Mouse (Mus musculus): Measurements from ENCODE around the gene Akirin1.

The Akirin1 gene

DNA sequence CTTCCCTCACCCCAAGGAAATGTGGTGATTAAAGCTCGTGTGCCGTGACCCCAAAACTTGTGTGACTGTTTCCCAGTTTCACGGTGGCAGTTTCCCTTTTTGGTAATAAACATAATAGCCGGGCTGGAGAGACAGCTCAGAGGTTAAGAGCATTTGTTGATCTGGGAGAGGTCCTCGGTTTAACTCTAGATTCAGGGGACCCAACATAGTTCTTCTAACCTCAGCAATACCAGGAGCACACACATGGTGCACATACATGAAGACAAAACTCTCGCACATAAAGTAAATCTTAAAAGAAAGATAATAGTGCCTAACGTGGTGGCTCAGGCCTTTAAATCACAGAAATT is 31.7 kb downstream of the Akirin1 start:
- in situ Hi-C loops (cut with MboI, MseI) = no loop called here

GRCm38 (mm10) chr4:123717574-123718433 is 32.3 kb downstream of the Akirin1 start, which contains the start of gene Ndufs5:
Ndufs5 (minus strand) TSS chr4:123718202.
- in situ Hi-C loops (cut with MboI, MseI) = no loop called here

- in situ Hi-C loops (cut with MboI, MseI) = no loop called here
Observed at GRCm38 (mm10) chr4:123712431-123712830, 37.7 kb downstream of the Akirin1 start.

DNA sequence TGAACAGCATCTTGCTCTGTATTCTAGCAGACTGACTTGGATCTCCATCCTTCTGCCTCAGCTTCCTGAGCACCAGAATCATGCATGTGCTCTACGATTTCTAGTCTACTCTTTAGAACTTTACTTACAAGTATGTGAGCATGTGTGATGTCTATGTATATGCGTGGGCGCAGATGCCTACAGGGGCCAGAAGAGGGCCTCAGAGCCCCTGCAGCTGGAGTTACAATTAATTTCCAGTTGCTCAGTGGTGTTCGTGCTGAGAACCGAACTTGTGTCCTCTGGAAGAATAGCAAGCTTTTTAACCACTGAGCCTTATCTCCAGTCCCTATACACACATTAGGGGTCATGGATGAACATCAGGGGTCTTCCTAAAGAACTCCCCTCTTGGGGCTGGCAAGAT is 42.8 kb downstream of the Akirin1 start:
- in situ Hi-C loops (cut with MboI, MseI) = no loop called here

- in situ Hi-C loops (cut with MboI, MseI) = no loop called here
Observed at GRCm38 (mm10) chr4:123705340-123705739, 44.8 kb downstream of the Akirin1 start.

- in situ Hi-C loops (cut with MboI, MseI) = no loop called here
Observed at GRCm38 (mm10) chr4:123693384-123693783, 56.8 kb downstream of the Akirin1 start.

DNA sequence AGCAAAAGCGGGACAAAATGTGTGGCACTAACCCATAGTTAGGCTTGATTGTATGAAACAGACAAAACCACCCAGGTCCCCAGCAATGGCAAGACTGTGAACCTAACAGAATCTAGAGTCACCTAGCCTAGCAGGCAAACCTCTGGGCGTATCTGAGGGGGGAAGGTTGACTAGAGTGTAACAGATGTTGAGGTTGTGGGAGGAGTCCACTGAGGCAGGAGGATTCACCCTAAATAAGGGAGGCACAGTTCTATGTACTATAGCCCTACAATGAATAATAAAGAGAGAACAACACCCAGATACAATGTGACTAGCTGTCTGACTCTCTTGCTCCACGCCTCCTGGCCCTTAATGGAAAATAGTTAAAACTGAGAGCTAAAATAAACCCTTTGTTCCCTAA is 58.1 kb downstream of the Akirin1 start:
- in situ Hi-C loops (cut with MboI, MseI) = no loop called here

DNA sequence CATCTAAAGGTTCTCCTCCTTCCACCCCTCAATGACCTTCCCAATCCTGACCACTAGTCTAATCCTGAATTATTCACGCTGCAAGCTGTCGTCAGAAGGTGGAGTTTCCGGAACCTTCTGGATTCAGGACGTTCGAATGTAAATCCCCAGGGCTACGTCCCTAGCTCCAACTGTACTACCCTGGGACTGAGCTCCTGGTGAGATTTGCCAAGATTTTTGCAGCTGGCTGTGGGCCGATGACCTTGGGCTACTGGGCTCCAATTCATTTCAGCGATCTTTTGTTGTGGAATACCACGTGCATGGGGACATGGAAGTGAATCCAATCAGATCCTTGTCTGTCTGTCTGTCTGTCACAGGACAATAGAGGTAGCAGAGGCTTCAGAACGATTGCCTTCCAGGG is 59.8 kb downstream of the Akirin1 start:
- in situ Hi-C loops (cut with MboI, MseI) = no loop called here

- in situ Hi-C loops (cut with MboI, MseI) = no loop called here
Observed at GRCm38 (mm10) chr4:123687025-123687781, 62.9 kb downstream of the Akirin1 start.

GRCm38 (mm10) chr4:123686368-123687024 is 63.6 kb downstream of the Akirin1 start:
- in situ Hi-C loops (cut with MboI, MseI) = no loop called here

DNA sequence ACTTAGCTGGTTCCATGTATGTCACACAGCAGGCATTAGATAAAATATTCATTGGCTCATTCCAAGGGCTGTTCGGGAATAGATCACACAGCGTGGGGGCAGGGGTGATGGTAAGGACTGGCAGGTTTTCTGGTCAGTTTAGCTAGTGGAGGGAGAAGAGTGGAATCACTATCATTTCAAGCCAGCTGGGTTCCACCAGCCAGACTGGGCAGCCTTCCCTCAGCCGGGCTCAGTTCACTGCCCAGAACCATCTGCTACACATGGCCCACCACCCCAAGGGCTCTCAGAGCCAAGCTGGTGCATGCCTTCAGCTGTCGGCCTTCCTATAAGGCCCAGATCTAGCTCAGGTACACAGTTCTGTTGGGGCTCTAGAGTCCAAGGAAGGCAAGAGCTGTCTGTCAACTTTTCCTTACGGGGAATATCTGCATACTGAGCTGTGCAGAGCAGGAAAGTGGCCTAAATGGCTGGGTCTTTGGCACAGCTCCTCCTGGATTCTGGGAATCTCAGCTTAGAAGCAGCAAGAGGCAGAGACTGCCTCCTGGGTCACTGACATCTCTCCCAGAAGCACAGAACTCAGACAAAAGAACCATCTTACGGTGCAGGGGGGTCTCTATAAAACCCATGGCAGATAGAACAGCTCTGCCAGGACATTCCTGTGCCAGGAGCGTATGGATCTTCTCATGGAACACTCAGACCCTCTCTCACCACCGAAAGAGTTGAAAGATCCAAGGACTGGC is 64.5 kb downstream of the Akirin1 start:
- in situ Hi-C loops (cut with MboI, MseI) = no loop called here

DNA sequence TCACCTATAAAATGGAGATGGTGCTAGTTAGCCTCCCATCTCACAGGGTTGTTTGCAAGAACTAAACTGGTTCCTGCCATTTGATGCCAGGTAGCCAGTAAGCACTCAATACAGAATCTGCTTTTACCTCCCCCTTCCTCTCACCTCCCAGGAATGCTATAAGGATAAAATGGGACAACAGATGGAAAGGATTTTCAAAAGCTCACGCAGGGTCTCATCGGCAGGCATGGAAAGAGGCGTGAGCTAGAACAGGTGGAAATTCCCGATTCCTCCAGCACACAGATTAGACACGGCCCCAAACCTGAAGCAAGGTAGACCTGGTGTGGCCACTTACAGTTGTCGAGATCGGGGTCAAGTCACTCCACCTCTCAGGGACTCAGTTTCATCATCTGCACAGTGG is 65.1 kb downstream of the Akirin1 start:
- in situ Hi-C loops (cut with MboI, MseI) = no loop called here

All from T-helper 1 cell (primary cell).